Mouse (Mus musculus): Measurements from ENCODE around the gene Hapln2. TPM values are rescaled to one million over a fixed set of nuclear protein-coding genes. Genes with fewer than 3 reads are reported as not detected.

Hapln2 gene
- total RNA-seq, 1 experiment = not detected

DNA sequence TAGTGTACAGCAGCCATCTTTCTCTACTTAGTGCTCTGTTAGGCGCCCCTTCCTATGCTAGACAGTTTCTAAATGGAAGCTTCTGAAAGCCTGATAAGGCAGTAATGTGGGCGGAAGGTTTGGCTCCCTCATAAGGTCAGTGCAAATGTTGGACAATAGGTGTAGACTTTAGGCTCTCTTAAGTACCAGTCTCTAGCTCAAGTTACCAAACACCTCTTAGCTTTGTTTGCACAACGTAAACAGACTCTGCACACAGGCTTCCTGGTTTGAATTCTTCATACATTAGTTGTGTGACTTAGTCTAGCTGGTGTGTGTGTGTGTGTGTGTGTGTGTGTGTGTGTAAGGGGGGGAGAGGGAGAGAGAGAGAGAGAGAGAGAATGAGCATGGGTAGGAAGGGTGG is 22.1 kb upstream of the Hapln2 start:
- TF ChIP-seq CHD2 (IDR thresholded peaks at IDR 0.05; ENCODE audit: low read depth, low read length) (no peak), MAFK (IDR thresholded peaks at IDR 0.05; ENCODE audit: insufficient read depth, low read depth, low read length) (no peak), HCFC1 (IDR thresholded peaks at IDR 0.05; ENCODE audit: borderline replicate concordance, insufficient read depth, low read length) (no peak), ZC3H11A (IDR thresholded peaks at IDR 0.05; ENCODE audit: borderline replicate concordance, low read depth, low read length) (no peak)
- Histone ChIP-seq H3K4me3 (ENCODE audit: insufficient read depth in 1 of 2, low read depth in 1 of 2, low read length in 2 of 2, poor library complexity in 1 of 2, severe bottlenecking in 1 of 2) (no peak overlapping the region), H3K9me3 (ENCODE audit: control insufficient read depth, insufficient read depth, low read depth, low read length) (no peaks in the 10 kb centered on the region), H3K4me1 (ENCODE audit: control insufficient read depth in 2 of 2, insufficient read depth in 2 of 2, low read length in 2 of 2, poor library complexity in 1 of 2) (no peaks in the 10 kb centered on the region), H3K9ac (ENCODE audit: insufficient read depth, low read depth, low read length, poor library complexity, severe bottlenecking) (no peak overlapping the region), H3K27ac (ENCODE audit: insufficient read depth, low read depth, low read length, poor library complexity, severe bottlenecking) (no peak overlapping the region), H3K36me3 (ENCODE audit: control insufficient read depth, insufficient read depth, low read length, poor library complexity, severe bottlenecking) (peaks cover 25% of the 10 kb centered on the region)
- DNase-seq (ENCODE audit: low read depth, low spot score) = no peak
- in situ Hi-C loops (cut with MboI; ENCODE audit: low sequenced_read_pairs in 2 of 2, unreplicated experiment in 2 of 2) = no loop called here

DNA sequence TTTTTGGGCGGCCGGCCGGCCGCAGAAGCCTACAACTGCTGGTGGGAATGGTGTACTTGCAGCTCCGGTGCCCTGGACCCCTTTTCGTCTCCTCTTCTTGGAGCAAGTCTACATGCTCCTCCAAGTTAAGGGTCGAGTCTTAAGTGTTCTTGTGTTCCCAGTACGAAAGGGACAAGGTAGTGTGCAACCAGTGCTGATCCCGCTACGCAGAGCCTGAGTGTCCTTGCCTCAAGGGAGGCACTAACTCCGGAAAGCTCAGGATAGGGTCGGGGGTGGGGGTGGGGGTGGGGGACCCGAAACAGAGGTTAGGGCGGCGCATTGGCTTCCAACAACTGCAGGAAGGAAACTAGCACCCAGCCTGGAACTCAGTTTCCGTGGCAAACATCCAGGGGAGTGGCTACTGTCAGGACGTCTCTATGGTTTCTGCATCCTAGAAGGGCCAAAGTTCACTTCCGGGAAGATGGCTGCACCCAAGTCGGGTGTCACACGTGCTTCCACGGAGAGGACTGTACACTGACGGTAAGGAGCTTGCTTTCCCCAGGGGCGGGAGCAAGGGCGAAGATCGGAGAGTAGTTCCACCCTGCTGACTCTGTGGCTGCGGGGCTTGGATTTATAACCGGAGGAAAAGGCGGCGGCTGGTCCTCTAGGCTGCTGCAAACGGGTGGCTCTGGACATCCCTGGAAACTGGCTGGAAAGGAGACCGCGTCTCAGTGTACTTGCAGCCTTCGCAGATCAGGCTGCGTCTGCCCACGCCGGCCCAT is 15.5 kb upstream of the Hapln2 start, which contains the start of gene Gpatch4:
TSS of gene Gpatch4 (plus strand) at position 448 of the 761 bp plus-strand sequence.
- in situ Hi-C loops (cut with MboI; ENCODE audit: low sequenced_read_pairs in 2 of 2, unreplicated experiment in 2 of 2) = no loop called here
- 0 out of 2 replicates have a peak within 1 kb of the TSS, but pooled peaks have one; percentile 39 for H3K27ac ChIP-seq (ENCODE audit: insufficient read depth, low read depth, low read length, poor library complexity, severe bottlenecking)
- peak; percentile 93 for DNase-seq (ENCODE audit: low read depth, low spot score)
- H3K4me3 ChIP-seq (ENCODE audit: insufficient read depth in 1 of 2, low read depth in 1 of 2, low read length in 2 of 2, poor library complexity in 1 of 2, severe bottlenecking in 1 of 2) = peak within 1 kb of the TSS; percentile 97
- TF ChIP-seq MAFK (IDR thresholded peaks at IDR 0.05; ENCODE audit: insufficient read depth, low read depth, low read length) = no peak
- peak; percentile 81 for TF ChIP-seq HCFC1 (IDR thresholded peaks at IDR 0.05; ENCODE audit: borderline replicate concordance, insufficient read depth, low read length)
- H3K36me3 ChIP-seq (ENCODE audit: control insufficient read depth, insufficient read depth, low read length, poor library complexity, severe bottlenecking) = 0 out of 2 replicates have a peak, but pooled peaks cover 2% of the 10 kb centered on the region
- no peaks in the 10 kb centered on the region for H3K9me3 ChIP-seq (ENCODE audit: control insufficient read depth, insufficient read depth, low read depth, low read length)
- no peaks in the 10 kb centered on the region; a peak in 1 of 4 replicates for H3K4me1 ChIP-seq (ENCODE audit: control insufficient read depth in 2 of 2, insufficient read depth in 2 of 2, low read length in 2 of 2, poor library complexity in 1 of 2)
- H3K9ac ChIP-seq (ENCODE audit: insufficient read depth, low read depth, low read length, poor library complexity, severe bottlenecking) = peak within 1 kb of the TSS; percentile 95

DNA sequence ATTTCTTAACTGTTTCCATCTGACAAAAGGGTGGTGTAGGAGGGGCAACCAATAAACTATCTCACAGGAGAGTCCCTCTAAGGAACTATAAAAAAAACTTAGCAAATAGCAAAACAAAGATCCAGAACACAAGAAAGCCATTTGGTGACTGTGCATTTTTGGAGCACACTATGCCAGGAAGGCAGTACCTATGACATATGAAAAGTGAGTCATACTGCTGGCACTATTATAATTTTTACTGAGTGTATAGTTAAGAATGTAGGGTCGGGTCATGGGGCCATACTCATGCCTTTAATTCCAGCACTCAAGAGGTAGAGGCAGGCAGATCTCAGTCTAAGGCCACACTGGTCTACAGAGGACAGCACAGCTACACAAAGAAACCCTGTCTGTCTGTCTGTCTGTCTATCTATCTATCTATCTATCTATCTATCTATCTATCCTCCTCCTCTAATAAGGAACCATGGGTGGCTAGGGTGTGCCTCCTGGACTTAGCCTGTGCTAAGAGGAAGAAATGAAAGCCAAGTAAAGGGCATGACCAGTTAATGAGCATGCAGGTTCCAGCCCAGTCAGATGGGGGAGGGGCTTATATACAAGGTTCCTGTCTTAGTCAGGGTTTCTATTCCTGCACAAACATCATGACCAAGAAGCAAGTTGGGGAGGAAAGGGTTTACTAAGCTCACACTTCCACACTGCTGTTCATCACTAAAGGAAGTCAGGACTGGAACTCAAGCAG is 8.3 kb upstream of the Hapln2 start:
- no peak overlapping the region for H3K9ac ChIP-seq (ENCODE audit: insufficient read depth, low read depth, low read length, poor library complexity, severe bottlenecking)
- H3K4me1 ChIP-seq (ENCODE audit: control insufficient read depth in 2 of 2, insufficient read depth in 2 of 2, low read length in 2 of 2, poor library complexity in 1 of 2) = peaks cover 0 to 6% of the 10 kb centered on the region in 2 experiments; a peak in 1 of 4 replicates
- DNase-seq (ENCODE audit: low read depth, low spot score) = no peak
- TF ChIP-seq CHD2 (IDR thresholded peaks at IDR 0.05; ENCODE audit: low read depth, low read length) (no peak), ZC3H11A (IDR thresholded peaks at IDR 0.05; ENCODE audit: borderline replicate concordance, low read depth, low read length) (no peak), HCFC1 (IDR thresholded peaks at IDR 0.05; ENCODE audit: borderline replicate concordance, insufficient read depth, low read length) (no peak), ZNF384 (IDR thresholded peaks at IDR 0.05; ENCODE audit: low read depth, low read length) (no peak), MAFK (IDR thresholded peaks at IDR 0.05; ENCODE audit: insufficient read depth, low read depth, low read length) (no peak)
- no peak overlapping the region for H3K27ac ChIP-seq (ENCODE audit: insufficient read depth, low read depth, low read length, poor library complexity, severe bottlenecking)
- no peaks in the 10 kb centered on the region for H3K9me3 ChIP-seq (ENCODE audit: control insufficient read depth, insufficient read depth, low read depth, low read length)
- H3K4me3 ChIP-seq (ENCODE audit: insufficient read depth in 1 of 2, low read depth in 1 of 2, low read length in 2 of 2, poor library complexity in 1 of 2, severe bottlenecking in 1 of 2) = no peak overlapping the region
- in situ Hi-C loops (cut with MboI; ENCODE audit: low sequenced_read_pairs in 2 of 2, unreplicated experiment in 2 of 2) = no loop called here
- no peaks in the 10 kb centered on the region for H3K36me3 ChIP-seq (ENCODE audit: control insufficient read depth, insufficient read depth, low read length, poor library complexity, severe bottlenecking)

- Histone ChIP-seq H3K4me3 (ENCODE audit: insufficient read depth in 1 of 2, low read depth in 1 of 2, low read length in 2 of 2, poor library complexity in 1 of 2, severe bottlenecking in 1 of 2) (no peak overlapping the region), H3K36me3 (ENCODE audit: control insufficient read depth, insufficient read depth, low read length, poor library complexity, severe bottlenecking) (no peaks in the 10 kb centered on the region), H3K9ac (ENCODE audit: insufficient read depth, low read depth, low read length, poor library complexity, severe bottlenecking) (no peak overlapping the region), H3K4me1 (ENCODE audit: control insufficient read depth in 2 of 2, insufficient read depth in 2 of 2, low read length in 2 of 2, poor library complexity in 1 of 2) (peaks cover 0 to 6% of the 10 kb centered on the region in 2 experiments; a peak in 1 of 4 replicates), H3K9me3 (ENCODE audit: control insufficient read depth, insufficient read depth, low read depth, low read length) (no peaks in the 10 kb centered on the region), H3K27ac (ENCODE audit: insufficient read depth, low read depth, low read length, poor library complexity, severe bottlenecking) (no peak overlapping the region)
- in situ Hi-C loops (cut with MboI; ENCODE audit: low sequenced_read_pairs in 2 of 2, unreplicated experiment in 2 of 2) = no loop called here
- TF ChIP-seq HCFC1 (IDR thresholded peaks at IDR 0.05; ENCODE audit: borderline replicate concordance, insufficient read depth, low read length) (no peak), ZC3H11A (IDR thresholded peaks at IDR 0.05; ENCODE audit: borderline replicate concordance, low read depth, low read length) (no peak), MAFK (IDR thresholded peaks at IDR 0.05; ENCODE audit: insufficient read depth, low read depth, low read length) (0 out of 2 replicates have a peak, but pooled peaks have one; percentile 10), CHD2 (IDR thresholded peaks at IDR 0.05; ENCODE audit: low read depth, low read length) (no peak)
- no peak for DNase-seq (ENCODE audit: low read depth, low spot score)
Observed at GRCm38 (mm10) chr3:88033506-88033905, 6.1 kb upstream of the Hapln2 start.
